Mouse (Mus musculus): ENCODE measurements around the gene Det1. TPM values are rescaled to one million over a fixed set of nuclear protein-coding genes. Genes with fewer than 3 reads are reported as not detected.

Gene Det1
- polyA plus RNA-seq, 1 experiment from 2014 or later = 18.1 TPM

DNA sequence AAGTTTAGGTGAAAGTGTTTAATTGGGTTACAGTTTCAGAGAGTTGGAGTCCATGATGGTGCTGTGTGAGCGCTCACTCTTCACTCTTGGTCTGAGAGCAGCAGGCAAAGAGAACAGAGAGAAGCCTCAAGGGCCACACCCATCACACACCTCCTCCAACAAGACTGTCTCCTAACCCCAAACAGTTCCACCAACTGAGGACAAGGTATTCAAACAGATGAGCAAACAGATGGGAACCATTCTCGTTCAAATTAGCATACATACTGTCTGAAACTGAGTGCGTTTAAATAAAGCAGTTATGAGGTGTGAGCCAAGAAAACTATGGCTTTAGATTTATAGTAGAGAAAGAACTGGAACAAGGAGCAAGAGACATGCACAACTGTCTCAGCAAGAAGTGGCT, 50.4 kb downstream of the Det1 start:
- Histone ChIP-seq H3K4me3 (no peak overlapping the region), H3K27me3 (no peaks in the 10 kb centered on the region), H3K9ac (replicated peaks) (no peak overlapping the region), H3K36me3 (0 out of 2 replicates have a peak, but pooled peaks cover 7% of the 10 kb centered on the region), H3K27ac (replicated peaks) (peak overlapping the region; percentile 91), H3K4me2 (replicated peaks) (no peak overlapping the region), H3K4me1 (peaks cover 34% of the 10 kb centered on the region), H3K9me3 (no peaks in the 10 kb centered on the region)
- ATAC-seq (replicated peaks) = no peak
- WGBS = 71% methylated on average over 3 of the region's 3 CpGs

DNA sequence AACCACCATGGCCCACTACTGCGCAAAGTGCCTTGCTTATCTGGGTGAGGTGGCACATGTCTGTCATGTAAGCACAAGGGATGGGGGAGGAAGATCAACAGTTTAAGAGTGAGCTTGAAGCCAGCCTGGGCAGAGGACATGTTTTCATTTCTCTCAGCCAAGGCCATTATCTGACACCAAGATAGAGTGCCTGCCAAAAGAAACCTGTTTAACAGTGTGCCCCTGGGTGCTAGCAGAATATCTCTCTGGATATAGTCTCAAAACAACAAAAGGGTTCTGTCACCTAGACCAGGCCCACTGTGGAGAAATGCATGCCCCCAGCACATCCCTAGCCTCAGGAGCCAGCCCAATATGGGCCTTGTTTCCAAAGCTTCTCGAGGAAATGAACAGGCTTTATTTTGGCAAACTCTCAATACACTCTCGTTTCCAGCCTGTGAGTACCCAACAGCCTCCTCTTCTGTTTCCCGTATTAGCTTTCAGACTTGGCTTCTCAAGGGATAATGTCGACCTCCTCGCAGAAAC, 52.4 kb downstream of the Det1 start:
- H3K27me3 ChIP-seq = no peaks in the 10 kb centered on the region
- no peak for ATAC-seq (replicated peaks)
- no peak overlapping the region; the same call in 1 of the 2 replicates for H3K27ac ChIP-seq (replicated peaks)
- peaks cover 20% of the 10 kb centered on the region for H3K36me3 ChIP-seq
- no peak overlapping the region for H3K4me3 ChIP-seq
- 48% methylated on average over 6 of the region's 6 CpGs for WGBS
- no peak overlapping the region for H3K9ac ChIP-seq (replicated peaks)
- peaks cover 34% of the 10 kb centered on the region for H3K4me1 ChIP-seq
- H3K9me3 ChIP-seq = no peaks in the 10 kb centered on the region
- no peak overlapping the region for H3K4me2 ChIP-seq (replicated peaks)

DNA sequence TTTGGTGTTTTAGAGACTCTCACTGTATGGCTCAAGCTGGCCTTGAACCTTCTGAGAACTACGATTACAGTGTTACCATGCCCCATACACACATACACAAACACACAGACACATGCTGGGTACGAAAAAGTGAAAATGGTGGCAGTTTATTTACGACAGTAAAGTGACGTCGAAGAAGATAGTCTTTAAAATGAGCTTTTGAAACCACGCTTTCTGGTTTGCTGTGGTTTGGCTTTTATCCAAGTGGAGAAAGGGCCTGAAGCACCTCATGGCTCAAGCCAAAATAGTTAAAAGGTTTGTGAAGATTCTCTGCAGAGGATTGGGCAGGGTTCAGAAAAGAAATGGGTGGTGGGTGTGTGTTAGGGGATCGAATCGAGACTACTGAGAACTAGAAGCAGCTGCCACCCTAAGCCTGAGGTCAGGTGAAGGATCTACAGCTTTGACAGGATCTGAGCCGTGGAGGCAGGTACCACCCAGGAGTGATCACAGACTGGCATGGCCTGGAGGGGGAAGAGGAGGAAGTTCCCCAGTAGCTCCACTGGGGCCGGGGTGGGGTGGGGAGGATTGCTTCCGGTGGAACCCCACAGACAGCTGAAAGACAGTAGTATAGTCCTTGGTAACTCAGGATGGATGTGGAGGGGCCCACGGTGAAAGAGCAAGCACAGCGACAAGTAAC, 53.0 kb downstream of the Det1 start:
- H3K9ac ChIP-seq (replicated peaks) = no peak overlapping the region
- no peak overlapping the region for H3K4me2 ChIP-seq (replicated peaks)
- no peak overlapping the region for H3K4me3 ChIP-seq
- H3K36me3 ChIP-seq = peaks cover 26% of the 10 kb centered on the region
- H3K4me1 ChIP-seq = peaks cover 31% of the 10 kb centered on the region
- no peak overlapping the region for H3K27ac ChIP-seq (replicated peaks)
- no peaks in the 10 kb centered on the region for H3K9me3 ChIP-seq
- WGBS = 89% methylated on average over 13 of the region's 13 CpGs
- ATAC-seq (replicated peaks) = no peak
- no peaks in the 10 kb centered on the region for H3K27me3 ChIP-seq

DNA sequence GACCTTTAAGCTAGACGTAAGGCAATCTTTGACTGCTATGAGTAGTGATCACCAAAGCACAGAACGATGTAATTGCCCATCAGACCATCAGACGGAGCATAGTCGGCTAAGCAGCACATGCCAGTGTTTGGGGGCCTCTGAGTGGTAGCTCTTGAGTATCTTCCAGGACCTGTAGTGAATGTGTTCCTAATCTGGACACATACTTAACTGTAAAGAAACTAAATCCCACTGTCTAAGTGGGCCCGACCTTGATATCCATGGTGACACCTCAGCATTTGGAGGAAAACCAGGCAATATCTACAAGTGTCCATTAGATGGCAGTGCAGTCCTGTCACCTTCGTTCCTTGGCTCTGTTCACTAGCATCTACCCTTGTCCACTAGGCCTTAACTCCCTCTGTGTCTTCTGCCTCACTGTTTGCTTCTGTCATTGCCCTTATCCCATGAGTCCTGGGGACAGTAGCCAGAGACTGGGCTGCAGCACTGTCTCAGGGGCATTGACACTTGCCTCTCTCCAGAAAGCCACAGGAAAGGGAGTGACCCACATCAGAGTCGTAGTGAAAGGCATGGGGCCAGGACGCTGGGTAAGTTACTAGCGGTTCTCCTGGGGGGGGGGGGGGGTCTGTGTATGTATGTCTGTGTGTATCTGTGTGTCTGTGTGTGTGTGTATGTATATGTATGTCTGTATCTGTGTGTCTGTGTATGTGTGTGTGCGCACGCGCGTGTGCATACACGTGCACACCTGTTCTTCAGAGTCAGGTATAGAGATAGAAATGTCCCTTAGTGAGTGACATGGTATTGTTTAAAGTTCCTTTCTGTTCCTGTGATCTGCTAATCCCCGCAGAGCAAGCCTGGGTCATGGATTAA, 55.5 kb downstream of the Det1 start:
- Histone ChIP-seq H3K36me3 (peaks cover 31% of the 10 kb centered on the region), H3K4me1 (peaks cover 9% of the 10 kb centered on the region), H3K27me3 (no peaks in the 10 kb centered on the region), H3K4me2 (replicated peaks) (no peak overlapping the region), H3K9me3 (no peaks in the 10 kb centered on the region), H3K9ac (replicated peaks) (no peak overlapping the region), H3K4me3 (no peak overlapping the region), H3K27ac (replicated peaks) (no peak overlapping the region)
- peak; percentile 53 for ATAC-seq (replicated peaks)
- WGBS = 81% methylated on average over 15 of the region's 15 CpGs

DNA sequence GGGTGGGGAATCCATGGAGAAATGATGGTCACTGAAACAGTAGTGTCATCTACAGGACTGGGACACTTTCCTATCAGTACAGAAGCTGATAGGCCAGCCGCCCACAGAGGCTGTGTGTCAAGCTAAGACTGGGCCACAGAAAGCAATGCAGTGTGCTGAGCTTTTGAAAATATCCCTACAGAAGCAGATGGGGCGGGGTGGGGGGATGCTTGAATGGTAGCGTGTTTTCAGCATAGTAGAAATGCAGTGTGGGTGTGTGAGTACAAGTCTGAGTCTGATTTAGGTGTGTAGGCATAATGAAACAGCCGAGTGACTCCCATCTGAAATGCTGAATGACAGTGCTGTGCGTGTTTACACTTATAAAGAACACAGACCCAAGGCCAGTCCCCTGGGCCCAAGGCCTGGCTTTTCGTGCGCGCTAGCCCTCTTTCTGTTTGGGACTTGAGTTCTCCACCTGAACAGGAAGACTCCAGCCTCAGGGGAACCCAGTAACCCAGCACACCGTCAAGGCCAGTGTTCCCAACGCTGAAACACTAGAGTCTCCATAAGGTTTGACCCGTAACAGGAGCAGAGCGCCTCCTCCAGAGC, 59.2 kb downstream of the Det1 start:
- Histone ChIP-seq H3K4me3 (no peak overlapping the region), H3K27ac (replicated peaks) (no peak overlapping the region), H3K9me3 (no peaks in the 10 kb centered on the region), H3K9ac (replicated peaks) (no peak overlapping the region), H3K4me2 (replicated peaks) (no peak overlapping the region), H3K36me3 (peaks cover 29% of the 10 kb centered on the region), H3K4me1 (peaks cover 20% of the 10 kb centered on the region), H3K27me3 (no peaks in the 10 kb centered on the region)
- no peak for ATAC-seq (replicated peaks)
- 94% methylated on average over 12 of the region's 12 CpGs for WGBS

DNA sequence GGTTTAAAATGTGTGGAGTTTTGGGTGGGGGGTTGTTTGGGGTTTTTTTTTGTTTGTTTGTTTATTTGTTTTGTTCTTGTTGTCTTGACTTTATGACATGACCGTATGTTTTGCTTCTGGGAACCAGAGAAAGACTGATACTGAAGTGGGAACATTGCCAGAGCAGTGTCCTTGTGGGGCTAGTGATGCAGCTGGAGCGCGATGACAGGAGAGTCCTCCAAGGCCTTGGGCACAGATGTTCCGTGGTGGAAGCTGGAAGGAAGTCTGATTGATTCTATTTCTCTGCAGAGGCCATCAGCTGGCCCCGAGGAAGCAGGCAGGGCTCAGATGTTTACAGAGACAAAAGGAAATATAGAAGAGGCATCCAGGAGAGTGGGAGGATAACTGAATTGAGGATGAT, 61.2 kb downstream of the Det1 start:
- H3K36me3 ChIP-seq = peaks cover 24% of the 10 kb centered on the region
- peaks cover 34% of the 10 kb centered on the region for H3K4me1 ChIP-seq
- H3K9ac ChIP-seq (replicated peaks) = no peak overlapping the region
- no peak overlapping the region for H3K27ac ChIP-seq (replicated peaks)
- H3K27me3 ChIP-seq = no peaks in the 10 kb centered on the region
- no peak overlapping the region for H3K4me3 ChIP-seq
- WGBS = 87% methylated on average over 5 of the region's 5 CpGs
- no peak overlapping the region for H3K4me2 ChIP-seq (replicated peaks)
- no peaks in the 10 kb centered on the region for H3K9me3 ChIP-seq
- no peak for ATAC-seq (replicated peaks)

DNA sequence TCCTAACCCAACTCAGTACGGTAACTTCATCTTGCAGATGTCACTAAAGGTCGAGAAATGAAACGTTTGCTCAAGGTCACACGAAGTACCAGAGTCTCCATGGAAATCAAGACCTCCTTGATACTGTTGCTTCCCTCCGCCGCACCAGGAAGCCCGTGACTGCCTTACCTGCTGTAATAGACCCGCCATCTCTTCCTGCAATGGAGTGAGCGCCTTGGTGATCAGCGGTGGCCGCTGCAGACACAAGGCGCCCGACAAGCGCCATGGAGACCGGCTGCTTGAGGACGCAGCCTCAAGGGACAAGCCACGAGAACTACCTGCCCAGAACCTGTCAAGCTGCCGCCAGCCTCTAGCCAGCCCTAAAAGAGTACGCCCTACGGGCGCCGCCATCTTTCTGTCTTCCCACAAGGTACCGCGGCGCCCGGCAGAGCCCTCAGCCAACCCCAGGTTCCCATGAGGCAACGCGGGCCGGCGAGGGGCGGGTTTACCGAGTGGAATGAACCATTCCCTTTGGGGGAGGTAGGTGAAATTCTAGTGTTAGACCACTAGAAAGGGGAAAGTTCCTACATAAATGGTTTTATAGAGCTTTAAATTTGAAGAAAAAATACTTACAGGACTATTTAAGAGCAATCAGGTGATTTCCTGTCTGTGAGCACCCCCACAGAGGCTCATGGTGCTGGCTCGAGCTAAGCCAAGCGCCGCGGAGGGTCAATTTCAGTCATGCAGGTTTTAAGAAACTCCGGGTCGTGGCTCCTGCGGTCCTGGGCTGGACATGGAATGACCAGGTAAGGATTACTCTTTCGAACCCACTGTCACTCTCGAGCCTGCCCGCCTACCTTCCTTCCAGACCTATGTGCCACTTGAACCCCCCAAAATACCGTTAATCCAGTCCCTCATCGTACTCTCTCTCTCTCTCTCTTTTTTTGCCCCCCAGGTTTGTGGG, 64.2 kb downstream of the Det1 start, which contains the start of the genes Mrps11 and Mrpl46:
Gene Mrps11 (plus strand): TSS at position 481 of the 943 bp plus-strand sequence.
Gene Mrpl46 (minus strand): TSS at position 893 of the 943 bp plus-strand sequence.
- Histone ChIP-seq H3K9ac (replicated peaks) (peak within 1 kb of the TSS; percentile 71), H3K4me1 (peaks cover 34% of the 10 kb centered on the region), H3K27me3 (no peaks in the 10 kb centered on the region), H3K27ac (replicated peaks) (peak within 1 kb of the TSS; percentile 57), H3K9me3 (no peaks in the 10 kb centered on the region), H3K4me3 (peak within 1 kb of the TSS; percentile 71), H3K4me2 (replicated peaks) (peak within 1 kb of the TSS; percentile 85), H3K36me3 (peaks cover 24% of the 10 kb centered on the region)
- under 1% methylated on average over 44 of the region's 44 CpGs for WGBS
- ATAC-seq (replicated peaks) = peak; percentile 99

DNA sequence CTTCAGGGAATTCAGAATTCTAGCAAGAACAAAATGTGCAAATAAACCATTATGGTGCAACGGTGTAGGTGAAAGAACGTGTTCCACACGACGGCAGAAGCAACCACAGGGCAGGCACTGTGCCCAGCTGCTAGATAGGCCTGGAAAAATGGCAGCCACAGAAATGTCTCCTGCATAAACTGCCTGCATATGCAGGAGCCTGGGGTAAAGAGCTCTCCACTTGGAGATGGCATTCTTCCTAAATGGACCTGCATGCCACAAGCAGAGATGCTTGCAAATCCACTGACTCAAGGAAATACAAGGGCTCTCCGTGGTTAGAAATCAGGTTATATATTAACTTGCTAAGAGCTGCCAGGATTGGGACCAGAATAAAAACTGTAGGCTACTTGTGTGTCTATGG, 68.3 kb downstream of the Det1 start:
- Histone ChIP-seq H3K36me3 (peaks cover 53% of the 10 kb centered on the region), H3K9ac (replicated peaks) (no peak overlapping the region), H3K9me3 (no peaks in the 10 kb centered on the region), H3K4me1 (peaks cover 18% of the 10 kb centered on the region), H3K27ac (replicated peaks) (no peak overlapping the region), H3K4me3 (no peak overlapping the region), H3K4me2 (replicated peaks) (no peak overlapping the region), H3K27me3 (no peaks in the 10 kb centered on the region)
- WGBS = 98% methylated on average over 5 of the region's 5 CpGs
- ATAC-seq (replicated peaks) = no peak

Small RNAs within 50 kb of the gene (microRNA-seq; reads per million reads assigned to microRNA genes)
- gene Mir7-2 = 271 reads per million, percentile 67 among the genes with 10 or more reads in this experiment

Other genes with a start within 250 kb of the Det1 start
- gene Ntrk3, start 109.3 kb downstream of the Det1 start, polyA plus RNA-seq (2015; fragmentation: Nextera tagmentation; extraction: Ambion mirVana) = 31.3 and 33.9 TPM in 2 replicates
- gene Mrps11, start 64.1 kb downstream of the Det1 start, polyA plus RNA-seq (2015; fragmentation: Nextera tagmentation; extraction: Ambion mirVana) = 68.8 and 72.9 TPM in 2 replicates
- gene Mrpl46, start 63.7 kb downstream of the Det1 start, polyA plus RNA-seq (2015; fragmentation: Nextera tagmentation; extraction: Ambion mirVana) = 53.5 and 55.0 TPM in 2 replicates
- 55.5 and 57.1 TPM in 2 replicates for gene Aen, start 48.6 kb upstream of the Det1 start, polyA plus RNA-seq (2015; fragmentation: Nextera tagmentation; extraction: Ambion mirVana)
- gene Isg20, start 66.2 kb upstream of the Det1 start, polyA plus RNA-seq (2015; fragmentation: Nextera tagmentation; extraction: Ambion mirVana) = 1.7 TPM in 2 replicates
- 0.06 and 0.08 TPM in 2 replicates for gene Acan, start 206.2 kb upstream of the Det1 start, polyA plus RNA-seq (2015; fragmentation: Nextera tagmentation; extraction: Ambion mirVana)

Measured in forebrain, embryonic 15.5 days (tissue).